Mouse (Mus musculus): ENCODE data around the gene Rhebl1.

GRCm38 (mm10) chr15:98846140-98846539 is 48.2 kb downstream of the Rhebl1 start:
- TF ChIP-seq CTCF (IDR thresholded peaks at IDR 0.05; ENCODE audit: control insufficient read depth, insufficient read depth, low read length) (no peak), POLR2A (IDR thresholded peaks at IDR 0.05; ENCODE audit: borderline replicate concordance, control insufficient read depth, low read depth, low read length) (no peak)

All from bone marrow, adult 2 months (tissue).